Mouse (Mus musculus): ENCODE results near the gene AB124611. TPM values are rescaled to one million over a fixed set of nuclear protein-coding genes. Genes with fewer than 3 reads are reported as not detected.
"Not testable (repeated sequence)": the region's sequence is repeated elsewhere in the genome, so short reads cannot be mapped to it uniquely, and the experiment has no call there.

AB124611 gene
- polyA plus RNA-seq, 1 experiment from 2014 or later = 3.0 TPM

DNA sequence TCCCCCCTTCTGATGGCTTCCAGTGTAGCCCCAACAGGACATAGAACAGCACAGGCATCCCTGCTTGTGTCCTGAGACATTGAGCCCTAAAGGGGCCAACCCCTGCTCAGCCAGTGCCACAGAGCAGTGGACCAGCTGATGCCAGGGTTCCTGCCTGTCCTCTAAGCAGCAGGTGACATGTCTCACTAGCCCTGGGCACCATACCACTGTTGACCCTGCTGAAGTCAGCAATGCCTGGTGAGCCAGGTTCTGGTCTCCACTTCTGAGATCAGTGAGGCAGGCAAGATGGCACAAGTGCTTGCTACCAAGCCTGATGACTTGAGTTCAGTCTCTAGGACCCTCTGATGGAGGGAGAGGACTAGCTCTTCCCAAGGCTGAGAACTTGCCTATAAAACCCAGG lies 20.2 kb upstream of the AB124611 start:
- no peaks in the 10 kb centered on the region for H3K27me3 ChIP-seq
- H3K9me3 ChIP-seq = no peaks in the 10 kb centered on the region
- no peak overlapping the region for H3K9ac ChIP-seq (replicated peaks)
- H3K4me1 ChIP-seq = peaks cover 14% of the 10 kb centered on the region
- no peak overlapping the region for H3K4me3 ChIP-seq
- H3K27ac ChIP-seq (replicated peaks) = no peak overlapping the region
- H3K4me2 ChIP-seq (replicated peaks) = no peak overlapping the region
- ATAC-seq (replicated peaks) = no peak
- H3K36me3 ChIP-seq = peaks cover 53% of the 10 kb centered on the region

DNA sequence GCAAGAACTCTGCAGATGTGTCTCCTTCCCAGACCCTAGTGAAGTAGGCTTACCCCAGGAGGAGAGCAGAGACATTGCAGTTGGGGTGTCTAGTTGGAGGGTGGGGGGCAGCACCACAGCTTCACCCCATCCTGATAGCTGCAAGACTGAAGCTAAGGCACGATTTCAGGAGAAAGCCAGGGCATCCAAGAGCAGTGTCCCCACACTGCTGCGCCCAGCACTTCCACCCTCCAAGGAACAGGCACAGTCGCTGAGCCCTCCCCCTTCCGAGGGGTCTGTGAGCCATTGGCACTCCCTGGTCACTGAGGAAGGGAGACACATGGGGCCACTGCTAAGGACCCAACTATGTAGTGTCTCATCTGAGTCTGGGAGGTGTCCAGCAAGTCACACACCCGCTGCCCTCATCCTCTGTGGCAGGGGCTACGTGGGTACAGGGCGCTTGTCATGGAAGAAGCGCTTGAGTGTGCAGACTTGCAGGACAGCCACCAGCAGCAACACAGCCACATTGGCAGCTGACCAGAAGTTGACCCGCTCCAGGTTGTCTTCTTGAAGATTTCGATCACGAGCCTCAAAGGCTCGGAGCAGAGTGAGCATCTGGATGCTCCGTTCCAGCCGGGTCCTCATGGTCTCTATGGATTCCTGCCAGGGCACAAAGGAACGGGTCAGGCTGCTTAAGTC lies 18.1 kb upstream of the AB124611 start:
- no peak overlapping the region for H3K4me3 ChIP-seq
- no peak overlapping the region for H3K4me2 ChIP-seq (replicated peaks)
- H3K4me1 ChIP-seq = peaks cover 18% of the 10 kb centered on the region
- H3K27me3 ChIP-seq = no peaks in the 10 kb centered on the region
- H3K9me3 ChIP-seq = no peaks in the 10 kb centered on the region
- H3K9ac ChIP-seq (replicated peaks) = no peak overlapping the region
- WGBS = 92% methylated on average over 15 of the region's 15 CpGs
- peaks cover 53% of the 10 kb centered on the region for H3K36me3 ChIP-seq
- H3K27ac ChIP-seq (replicated peaks) = no peak overlapping the region
- no peak for ATAC-seq (replicated peaks)

DNA sequence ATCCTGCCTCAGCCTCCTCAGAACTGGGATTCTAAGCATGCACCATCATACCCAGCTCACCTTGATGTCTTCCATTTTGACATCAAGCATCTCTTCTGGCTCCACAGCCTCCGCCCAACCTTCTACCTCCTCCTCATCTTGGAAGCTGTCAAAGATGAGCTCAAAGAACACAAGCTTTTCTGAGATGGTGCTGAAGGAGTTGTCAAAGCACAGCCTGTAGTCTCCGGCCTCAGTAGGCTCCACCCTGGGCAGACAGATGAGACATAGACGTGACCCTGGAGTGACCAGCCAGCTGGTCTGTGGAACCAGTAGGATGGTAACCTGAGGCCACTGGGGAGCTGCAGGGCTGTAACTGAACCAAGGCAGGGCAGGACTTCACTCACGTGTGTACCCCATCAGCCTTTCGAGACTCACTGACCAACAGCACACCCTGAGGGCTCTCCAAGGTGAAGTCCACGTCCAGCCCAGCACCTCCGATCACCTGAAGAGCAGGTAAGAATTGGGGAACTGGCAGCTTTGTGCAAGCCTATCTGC lies 17.0 kb upstream of the AB124611 start:
- Histone ChIP-seq H3K4me3 (peak overlapping the region; percentile 84), H3K9ac (replicated peaks) (peak overlapping the region; percentile 78; the same call in 1 of the 2 replicates), H3K27me3 (no peaks in the 10 kb centered on the region), H3K4me1 (peaks cover 18% of the 10 kb centered on the region), H3K4me2 (replicated peaks) (peak overlapping the region; percentile 61), H3K9me3 (no peaks in the 10 kb centered on the region), H3K27ac (replicated peaks) (0 out of 2 replicates have a peak overlapping the region, but pooled peaks have one; percentile 95), H3K36me3 (peaks cover 46% of the 10 kb centered on the region)
- WGBS = 86% methylated on average over 7 of the region's 7 CpGs
- no peak for ATAC-seq (replicated peaks)

DNA sequence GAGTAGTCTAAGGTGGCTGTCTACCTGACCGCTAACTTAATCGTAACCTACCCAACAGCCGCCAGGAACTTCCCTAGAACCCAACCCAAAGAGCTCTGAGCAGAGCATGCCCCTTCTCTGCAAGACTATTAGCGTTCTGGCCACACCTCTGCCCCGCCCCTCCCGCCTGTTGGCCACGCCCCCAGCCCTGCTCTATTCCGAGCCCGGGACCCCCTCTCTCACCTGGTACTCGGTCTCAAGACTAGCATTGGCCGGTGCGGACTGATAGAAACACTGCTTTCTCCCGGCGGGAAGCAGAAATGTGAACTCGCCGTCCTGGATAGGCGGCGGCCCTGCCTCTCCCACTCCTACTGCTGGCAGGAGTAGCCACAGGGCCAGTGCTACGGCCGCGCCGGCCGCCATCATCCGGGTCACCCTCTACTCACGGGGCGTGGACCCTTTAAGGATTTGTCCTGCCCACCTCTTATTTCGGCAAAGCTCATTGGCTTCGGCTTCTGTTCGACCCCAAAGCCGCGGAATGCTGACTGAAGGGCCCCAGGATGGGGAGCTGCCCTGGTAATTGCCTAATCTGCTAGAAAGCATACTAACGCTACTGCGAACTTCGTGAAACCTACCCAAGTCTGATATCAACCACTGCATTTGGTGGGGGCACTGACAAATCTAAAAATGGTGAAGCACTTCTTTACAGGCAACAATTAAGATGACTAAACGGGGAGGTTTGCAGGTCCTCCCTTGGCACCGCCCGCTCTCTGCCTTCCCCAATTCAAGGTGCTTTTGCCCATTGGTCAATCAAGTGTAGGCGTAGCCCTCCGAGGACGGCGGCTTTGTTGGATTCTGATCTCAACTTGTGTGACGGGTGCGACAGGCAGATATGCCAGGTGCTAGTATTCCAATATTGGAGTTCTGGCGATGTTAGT lies 15.9 kb upstream of the AB124611 start, which contains the start of gene Tmed1:
Gene Tmed1, minus strand, starts transcription at position 481 of the 917 bp plus-strand sequence.
- H3K27ac ChIP-seq (replicated peaks) = peak within 1 kb of the TSS; percentile 95
- WGBS = under 1% methylated on average over 44 of the region's 44 CpGs
- peak; percentile 96 for ATAC-seq (replicated peaks)
- peak within 1 kb of the TSS; percentile 78 for H3K9ac ChIP-seq (replicated peaks)
- H3K4me3 ChIP-seq = peak within 1 kb of the TSS; percentile 84
- H3K4me2 ChIP-seq (replicated peaks) = peak within 1 kb of the TSS; percentile 61
- H3K9me3 ChIP-seq = no peaks in the 10 kb centered on the region
- no peaks in the 10 kb centered on the region for H3K27me3 ChIP-seq
- H3K36me3 ChIP-seq = peaks cover 36% of the 10 kb centered on the region
- peaks cover 18% of the 10 kb centered on the region for H3K4me1 ChIP-seq

DNA sequence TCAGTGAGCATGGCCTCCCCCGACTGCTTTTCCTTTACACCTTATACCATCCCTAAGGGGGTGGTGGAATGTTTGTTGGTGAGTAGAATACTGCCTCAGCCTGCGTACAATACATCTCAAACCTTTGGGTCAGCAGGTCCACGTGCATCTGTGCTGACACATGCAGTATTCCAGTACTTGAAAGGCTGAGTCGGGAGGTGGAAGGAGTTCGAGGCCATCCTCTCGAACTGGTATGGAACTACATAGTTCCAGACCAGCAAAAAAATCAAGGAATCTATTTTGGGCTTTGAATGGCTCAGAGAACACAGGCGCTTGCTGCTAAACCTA lies 15.3 kb upstream of the AB124611 start:
- peak overlapping the region; percentile 78 for H3K9ac ChIP-seq (replicated peaks)
- H3K27me3 ChIP-seq = no peaks in the 10 kb centered on the region
- WGBS = 4% methylated on average over 7 of the region's 7 CpGs
- no peak for ATAC-seq (replicated peaks)
- H3K4me3 ChIP-seq = peak overlapping the region; percentile 84
- no peaks in the 10 kb centered on the region for H3K9me3 ChIP-seq
- H3K27ac ChIP-seq (replicated peaks) = peak overlapping the region; percentile 95
- peaks cover 18% of the 10 kb centered on the region for H3K4me1 ChIP-seq
- H3K36me3 ChIP-seq = peaks cover 30% of the 10 kb centered on the region
- peak overlapping the region; percentile 61 for H3K4me2 ChIP-seq (replicated peaks)

DNA sequence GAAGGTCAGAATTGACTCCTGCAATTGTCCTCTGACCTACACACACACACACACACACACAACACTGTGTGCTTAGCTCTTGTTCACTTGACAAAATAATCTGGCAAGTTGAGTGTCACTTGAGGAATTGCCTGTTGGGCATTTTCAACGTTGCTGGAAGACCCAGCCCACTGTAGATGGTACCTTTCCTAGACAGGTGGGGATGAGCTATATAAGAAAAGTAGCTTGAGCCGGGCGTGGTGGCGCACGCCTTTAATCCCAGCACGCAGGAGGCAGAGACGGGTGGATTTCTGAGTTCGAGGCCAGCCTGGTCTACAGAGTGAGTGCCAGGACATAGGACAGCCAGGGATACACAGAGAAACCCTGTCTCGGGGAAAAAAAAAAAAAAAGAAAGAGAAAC lies 14.9 kb upstream of the AB124611 start:
- Histone ChIP-seq H3K4me3 (peak overlapping the region; percentile 84), H3K4me1 (peaks cover 18% of the 10 kb centered on the region), H3K9ac (replicated peaks) (peak overlapping the region; percentile 78), H3K36me3 (peaks cover 26% of the 10 kb centered on the region), H3K4me2 (replicated peaks) (peak overlapping the region; percentile 61), H3K27me3 (no peaks in the 10 kb centered on the region), H3K27ac (replicated peaks) (peak overlapping the region; percentile 95), H3K9me3 (no peaks in the 10 kb centered on the region)
- WGBS = 83% methylated on average over 9 of the region's 9 CpGs
- no peak for ATAC-seq (replicated peaks)

DNA sequence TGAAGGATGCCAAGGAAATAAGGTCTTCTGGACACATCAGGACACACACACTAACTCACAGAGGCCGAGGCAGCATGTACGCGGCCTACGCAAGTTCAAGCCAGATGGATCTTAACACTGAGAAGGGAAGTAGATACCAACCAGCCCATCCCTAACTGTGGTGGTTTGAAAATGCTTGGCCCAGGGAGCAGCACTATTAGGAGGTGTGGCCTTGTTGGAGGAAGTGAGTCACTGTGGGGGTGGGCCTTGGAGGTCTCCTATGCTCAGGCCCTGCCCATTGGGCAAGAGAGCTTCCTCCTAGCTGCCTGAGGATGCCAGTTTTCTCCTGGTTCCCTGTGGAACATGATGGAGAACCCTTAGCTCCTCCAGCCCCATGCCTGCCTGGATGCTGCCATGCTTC lies 12.5 kb upstream of the AB124611 start:
- Histone ChIP-seq H3K27ac (replicated peaks) (no peak overlapping the region), H3K9ac (replicated peaks) (no peak overlapping the region), H3K4me1 (peaks cover 18% of the 10 kb centered on the region), H3K4me2 (replicated peaks) (no peak overlapping the region), H3K27me3 (no peaks in the 10 kb centered on the region), H3K9me3 (no peaks in the 10 kb centered on the region), H3K36me3 (peaks cover 3% of the 10 kb centered on the region; the same call in 1 of the 2 replicates), H3K4me3 (no peak overlapping the region)
- no peak for ATAC-seq (replicated peaks)
- 97% methylated on average over 4 of the region's 4 CpGs for WGBS

DNA sequence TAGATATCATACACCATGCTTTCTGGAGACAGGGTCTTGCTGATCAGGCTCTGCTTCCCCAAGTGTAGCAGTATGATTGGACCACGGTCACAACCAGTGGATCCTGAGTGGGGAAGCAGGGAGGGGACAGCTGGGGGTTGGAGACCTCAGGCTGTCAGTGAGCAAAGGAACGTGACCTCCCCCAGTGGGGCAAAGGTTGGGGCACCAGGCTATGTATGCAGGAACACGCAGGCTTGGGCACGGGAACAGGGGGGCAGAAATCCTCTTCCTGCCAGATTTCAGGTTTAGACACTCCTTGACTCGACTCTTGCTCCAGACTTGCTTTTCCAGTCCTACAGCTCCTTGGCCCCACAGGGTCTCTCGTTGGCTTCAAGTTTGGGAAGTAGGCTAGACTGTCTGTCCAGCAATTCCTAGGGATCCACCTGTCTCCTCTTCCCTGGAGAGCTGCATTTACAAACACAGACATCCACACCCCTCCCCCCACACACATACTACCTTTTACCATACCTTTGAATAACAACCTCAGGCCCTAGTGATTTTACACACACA lies 8.0 kb upstream of the AB124611 start:
- WGBS = 86% methylated on average over 6 of the region's 6 CpGs
- ATAC-seq (replicated peaks) = no peak

DNA sequence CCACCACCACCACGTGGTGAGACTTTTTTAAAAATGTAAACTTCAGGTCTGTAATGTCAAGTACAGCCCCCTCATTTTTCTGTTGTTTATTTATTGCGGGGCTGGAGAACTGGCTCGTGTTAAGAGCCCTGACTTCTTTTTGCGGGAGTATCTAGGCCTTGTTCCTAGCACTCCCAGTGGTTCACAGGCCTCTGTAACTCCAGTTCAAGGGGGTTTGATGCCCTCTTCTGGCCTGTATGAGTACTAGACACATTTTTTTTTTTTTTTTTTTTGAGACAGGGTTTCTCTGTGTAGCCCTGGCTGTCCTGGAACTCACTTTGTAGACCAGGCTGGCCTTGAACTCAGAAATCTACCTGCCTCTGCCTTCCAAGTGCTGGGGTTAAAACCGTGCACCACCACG lies 7.3 kb upstream of the AB124611 start:
- not testable (repeated sequence) for H3K27ac ChIP-seq (replicated peaks); H3K36me3 ChIP-seq; H3K27me3 ChIP-seq; H3K4me1 ChIP-seq; H3K9me3 ChIP-seq; ATAC-seq (replicated peaks); H3K4me2 ChIP-seq (replicated peaks); H3K4me3 ChIP-seq; H3K9ac ChIP-seq (replicated peaks)
- WGBS = 84% methylated on average over 6 of the region's 6 CpGs

More for the DNA sequence above, 8.0 kb upstream of the AB124611 start:
- Histone ChIP-seq H3K27ac (replicated peaks) (no peak overlapping the region), H3K4me1 (no peaks in the 10 kb centered on the region), H3K4me2 (replicated peaks) (no peak overlapping the region), H3K4me3 (no peak overlapping the region), H3K9me3 (no peaks in the 10 kb centered on the region), H3K27me3 (no peaks in the 10 kb centered on the region), H3K36me3 (no peaks in the 10 kb centered on the region), H3K9ac (replicated peaks) (no peak overlapping the region)

DNA sequence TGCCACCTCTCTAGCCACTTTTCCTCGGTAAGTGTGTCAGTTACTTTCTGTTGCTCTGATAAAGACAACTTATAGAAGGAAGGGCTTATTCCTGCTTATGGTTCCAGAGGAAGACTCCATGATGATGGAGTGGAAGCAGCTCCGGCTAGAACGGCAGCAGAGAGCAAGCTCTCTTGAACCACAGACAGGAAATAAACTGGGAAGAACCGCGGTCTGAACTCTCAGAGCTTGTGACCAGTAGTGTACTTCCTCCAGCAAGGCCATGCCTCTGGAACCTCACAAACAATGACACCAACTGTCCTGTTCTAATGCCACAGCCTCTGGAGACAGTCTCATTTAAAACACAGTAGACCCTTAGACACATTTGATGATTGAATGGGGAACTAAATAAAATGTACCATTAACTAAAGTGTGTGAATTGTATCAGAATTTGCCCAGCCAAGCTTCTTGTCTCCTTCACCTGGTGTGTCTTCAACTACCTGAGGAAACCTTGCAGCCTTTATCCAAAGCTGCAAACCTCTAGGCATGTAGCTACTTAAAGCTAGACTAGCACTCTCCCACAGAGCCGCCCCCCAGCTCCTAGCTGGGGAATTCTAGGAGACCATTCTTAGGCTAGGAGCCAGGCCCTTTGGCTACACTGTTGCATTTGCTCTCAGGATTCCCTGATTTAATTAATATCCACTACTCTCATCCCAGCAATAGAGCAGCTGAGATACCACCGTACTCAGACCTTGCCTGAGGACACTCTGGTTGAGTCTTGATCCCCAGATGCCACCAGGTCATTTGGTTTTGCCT lies 637 bp upstream of the AB124611 start:
- H3K36me3 ChIP-seq = no peaks in the 10 kb centered on the region
- no peak overlapping the region for H3K27ac ChIP-seq (replicated peaks)
- H3K4me1 ChIP-seq = no peaks in the 10 kb centered on the region
- H3K27me3 ChIP-seq = no peaks in the 10 kb centered on the region
- no peak overlapping the region for H3K9ac ChIP-seq (replicated peaks)
- H3K4me2 ChIP-seq (replicated peaks) = no peak overlapping the region
- ATAC-seq (replicated peaks) = no peak
- 84% methylated on average over 7 of the region's 7 CpGs for WGBS
- H3K9me3 ChIP-seq = no peaks in the 10 kb centered on the region
- no peak overlapping the region for H3K4me3 ChIP-seq

DNA sequence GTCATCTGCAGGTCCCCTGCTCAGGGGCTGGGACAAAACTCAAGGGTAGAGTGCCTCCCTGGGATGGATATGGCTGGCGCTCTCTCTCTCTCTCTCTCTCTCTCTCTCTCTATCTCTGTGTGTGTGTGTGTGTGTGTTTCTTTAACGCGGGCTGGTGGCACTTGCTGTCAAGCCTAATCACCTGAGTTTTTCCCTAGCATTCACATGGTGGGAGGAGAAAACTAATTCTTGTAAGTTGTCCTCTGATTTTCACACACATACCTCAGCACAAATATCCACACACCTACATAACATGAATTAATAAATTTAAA lies 613 bp downstream of the AB124611 start:
- ATAC-seq (replicated peaks) = no peak
- H3K4me1 ChIP-seq = no peaks in the 10 kb centered on the region
- H3K4me2 ChIP-seq (replicated peaks) = no peak overlapping the region
- no peak overlapping the region for H3K27ac ChIP-seq (replicated peaks)
- H3K4me3 ChIP-seq = no peak overlapping the region
- 95% methylated on average over 3 of the region's 3 CpGs for WGBS
- H3K36me3 ChIP-seq = no peaks in the 10 kb centered on the region
- no peaks in the 10 kb centered on the region for H3K27me3 ChIP-seq
- no peak overlapping the region for H3K9ac ChIP-seq (replicated peaks)
- no peaks in the 10 kb centered on the region for H3K9me3 ChIP-seq
